Mouse (Mus musculus): Measurements from ENCODE around the gene Usp8.
A peak's percentile ranks its signal among the peaks of the same experiment; 100 is the strongest.

Usp8 gene

GRCm38 (mm10) chr2:126706759-126707437 is at the start of gene Usp8:
Gene Usp8 (plus strand): TSS chr2:126707328.
- peak; percentile 97 for DNase-seq (ENCODE audit: low spot score in 2 of 2)

DNA sequence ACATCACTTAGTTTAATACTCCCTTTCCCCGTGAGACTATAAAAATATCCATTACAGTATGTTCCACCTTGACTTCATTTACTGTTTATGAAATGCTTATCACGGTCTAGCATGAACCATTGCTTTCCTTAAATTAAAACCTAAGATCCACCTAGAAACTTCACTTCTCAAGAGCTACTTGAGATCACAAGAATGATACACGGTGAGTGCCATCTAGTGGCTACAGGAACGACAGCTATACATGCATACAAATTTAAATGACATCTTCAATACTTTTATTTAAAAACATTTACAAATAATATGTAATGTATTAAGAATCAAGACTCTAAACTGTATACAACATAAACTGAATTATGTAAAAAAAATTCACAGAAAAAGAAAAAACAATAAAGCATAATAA is 43.6 kb upstream of the Usp8 start:
- DNase-seq (ENCODE audit: low spot score in 2 of 2) = no peak

- no peak for DNase-seq (ENCODE audit: low spot score in 2 of 2)
Measured at GRCm38 (mm10) chr2:126665984-126666383, 41.1 kb upstream of the Usp8 start.

- no peak for DNase-seq (ENCODE audit: low spot score in 2 of 2)
Measured at GRCm38 (mm10) chr2:126668621-126669252, 38.4 kb upstream of the Usp8 start.

GRCm38 (mm10) chr2:126673317-126674242 is 33.5 kb upstream of the Usp8 start:
- DNase-seq (ENCODE audit: low spot score in 2 of 2) = no peak

DNA sequence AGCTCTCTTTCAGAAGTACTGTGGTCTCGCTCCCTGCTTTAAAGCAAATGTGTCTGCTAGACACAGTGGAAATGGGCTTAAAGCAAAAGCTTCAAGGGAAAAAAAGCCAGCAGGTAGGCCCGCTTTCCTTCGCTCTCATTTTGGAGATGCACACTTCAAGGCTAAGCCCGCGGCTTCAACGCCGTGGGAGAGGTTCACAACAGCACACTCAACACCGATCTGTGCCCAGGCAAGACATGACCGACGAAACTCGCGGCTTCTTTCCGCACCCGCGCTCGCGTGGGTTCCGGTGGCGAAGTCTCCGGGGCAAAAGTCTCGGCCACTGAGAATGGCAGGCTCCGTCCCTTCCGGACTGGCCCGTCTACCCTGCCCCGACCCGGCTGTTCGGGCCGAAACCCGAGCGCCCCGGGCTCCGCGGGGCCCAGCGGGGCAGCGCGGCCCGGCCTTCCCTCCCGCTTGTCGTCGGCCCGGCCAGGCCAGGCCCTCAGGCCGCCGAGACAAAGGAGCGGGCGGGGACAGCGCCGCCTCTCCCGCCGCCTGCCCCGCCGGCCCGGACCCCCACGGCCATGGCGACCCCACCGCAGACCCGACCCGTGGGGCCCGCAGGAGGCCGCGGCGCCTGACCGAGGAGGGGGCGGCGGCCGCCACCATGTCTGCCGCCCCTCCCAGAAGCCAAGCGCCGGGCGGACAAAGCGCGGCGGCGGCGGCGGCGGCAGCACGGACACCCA is 32.5 kb upstream of the Usp8 start:
- DNase-seq (ENCODE audit: low spot score in 2 of 2) = peak; percentile 29 to 38

- DNase-seq (ENCODE audit: low spot score in 2 of 2) = peak; percentile 76 to 79
Measured at GRCm38 (mm10) chr2:126675169-126676121, 31.7 kb upstream of the Usp8 start.

- DNase-seq (ENCODE audit: low spot score in 2 of 2) = no peak
Measured at GRCm38 (mm10) chr2:126676122-126676515, 31.0 kb upstream of the Usp8 start, which contains the start of gene Gabpb1. Gene Gabpb1 (minus strand): TSS chr2:126676337.

- no peak for DNase-seq (ENCODE audit: low spot score in 2 of 2)
Measured at GRCm38 (mm10) chr2:126677366-126677765, 29.8 kb upstream of the Usp8 start.

DNA sequence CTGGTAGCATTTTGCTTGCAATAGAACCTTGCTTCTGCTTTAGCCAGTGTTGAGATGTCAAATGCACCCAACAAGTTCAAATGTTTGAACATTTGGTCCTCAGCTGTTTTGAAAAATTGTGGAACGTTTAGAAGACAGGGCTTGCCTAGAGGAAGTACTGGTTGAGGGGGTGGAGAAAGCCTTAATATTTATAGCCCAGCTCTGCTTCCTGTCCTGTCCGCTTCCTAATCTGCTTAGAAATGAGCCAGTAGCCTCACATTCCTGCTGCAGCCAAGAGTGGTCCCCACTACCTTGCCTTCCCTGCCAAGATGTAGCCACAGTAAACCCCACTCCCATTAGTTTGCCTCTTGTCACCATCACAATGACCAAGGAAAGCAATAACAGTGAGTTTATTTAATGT is 24.8 kb upstream of the Usp8 start:
- no peak for DNase-seq (ENCODE audit: low spot score in 2 of 2)

DNA sequence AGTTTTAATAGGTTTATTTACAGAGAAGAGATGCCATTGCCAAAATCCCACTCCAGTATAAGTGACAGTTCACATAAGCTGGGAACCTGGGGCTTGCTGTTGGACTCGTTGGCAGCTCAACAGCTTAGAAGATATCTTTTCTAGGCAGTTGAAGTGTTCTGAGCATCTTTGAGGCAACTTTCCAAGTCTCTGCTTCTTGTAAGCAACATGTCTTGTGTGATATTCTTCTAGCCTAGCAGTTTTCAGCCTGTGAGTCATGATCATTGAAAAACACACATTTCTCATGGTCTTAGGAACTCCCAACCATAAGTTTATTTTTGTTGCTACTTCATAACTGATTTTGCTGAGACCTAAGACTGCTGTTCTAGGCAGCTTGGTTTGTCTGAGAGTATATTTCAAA is 24.2 kb upstream of the Usp8 start:
- DNase-seq (ENCODE audit: low spot score in 2 of 2) = no peak

DNA sequence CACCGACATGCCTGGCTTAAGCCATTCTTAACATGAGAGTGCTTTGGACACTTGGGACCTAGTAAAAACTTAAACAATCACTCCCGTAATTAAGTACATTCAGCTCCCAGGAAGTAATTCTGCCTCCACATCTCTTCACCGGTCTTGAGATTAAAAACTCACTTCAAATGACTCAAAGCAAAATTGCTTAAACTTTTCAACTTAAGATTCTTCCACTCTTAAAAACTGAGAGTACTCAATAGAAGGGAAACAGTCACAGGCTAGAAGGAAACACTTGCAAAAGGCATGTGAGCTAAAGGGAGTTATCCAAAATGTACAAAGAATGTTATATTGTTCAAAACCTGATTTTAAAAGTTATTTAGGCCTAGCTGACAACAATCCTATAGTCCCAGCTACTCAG is 15.8 kb upstream of the Usp8 start:
- no peak for DNase-seq (ENCODE audit: low spot score in 2 of 2)

- no peak for DNase-seq (ENCODE audit: low spot score in 2 of 2)
Measured at GRCm38 (mm10) chr2:126695285-126695684, 11.8 kb upstream of the Usp8 start.

GRCm38 (mm10) chr2:126707438-126707779 is 281 bp downstream of the Usp8 start:
- DNase-seq (ENCODE audit: low spot score in 2 of 2) = no peak

DNA sequence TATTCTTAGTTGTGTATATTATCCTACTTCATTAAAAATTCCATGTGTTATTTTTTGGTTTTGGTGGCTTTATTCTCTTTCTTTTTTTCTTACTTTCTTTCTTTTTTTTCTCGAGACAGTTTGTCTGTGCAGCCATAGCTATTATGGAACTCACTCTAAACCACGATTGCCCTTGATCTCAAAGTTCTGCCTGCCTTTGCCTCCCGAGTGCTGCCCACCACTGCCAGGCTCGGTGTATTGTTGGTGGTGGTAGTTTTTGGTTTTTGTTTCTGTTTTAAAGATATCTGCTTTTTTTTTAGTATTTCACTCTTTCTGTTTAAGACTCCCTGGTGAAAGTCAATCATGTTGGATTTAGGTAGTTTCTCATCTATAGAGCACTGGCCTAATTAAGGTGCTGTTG is 1.2 kb downstream of the Usp8 start:
- DNase-seq (ENCODE audit: low spot score in 2 of 2) = no peak

- DNase-seq (ENCODE audit: low spot score in 2 of 2) = no peak
Measured at GRCm38 (mm10) chr2:126712526-126712925, 5.4 kb downstream of the Usp8 start.

DNA sequence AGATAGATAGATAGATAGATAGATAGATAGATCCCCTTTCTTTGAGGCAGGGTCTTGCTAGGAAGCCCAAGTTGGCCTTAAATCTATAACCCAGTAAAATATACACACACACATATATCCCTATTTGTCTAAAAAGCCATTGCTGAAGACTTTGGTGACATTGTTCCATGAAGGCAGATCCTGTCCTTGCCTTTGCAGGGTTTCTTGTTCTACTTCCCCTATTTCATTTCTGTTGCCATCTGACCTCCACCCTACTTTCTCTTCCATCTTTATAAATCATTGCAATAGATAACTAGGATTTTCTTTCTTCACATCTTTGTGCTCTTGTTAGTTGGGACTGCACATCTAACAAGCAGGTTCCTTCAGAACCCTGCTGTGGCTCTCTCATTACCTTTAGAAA is 5.8 kb downstream of the Usp8 start:
- no peak for DNase-seq (ENCODE audit: low spot score in 2 of 2)

DNA sequence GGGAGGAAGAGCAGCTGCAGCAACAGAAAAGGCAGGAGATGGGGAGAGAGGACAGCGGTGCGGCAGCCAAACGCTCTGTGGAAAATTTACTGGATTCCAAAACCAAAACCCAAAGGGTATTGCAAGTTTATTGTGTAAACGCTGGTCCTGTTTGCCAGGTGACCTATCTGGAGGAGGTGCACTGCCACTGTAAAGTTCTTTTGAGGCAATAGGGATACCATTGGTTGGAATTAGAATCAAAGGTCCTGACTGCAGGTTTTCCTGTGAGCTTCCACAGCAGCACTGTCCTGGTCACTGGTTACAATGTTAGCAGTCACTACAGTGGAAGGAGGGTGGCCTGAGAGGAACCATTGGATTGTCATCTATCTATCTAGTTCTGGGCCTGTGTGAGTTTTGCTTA is 22.1 kb downstream of the Usp8 start:
- DNase-seq (ENCODE audit: low spot score in 2 of 2) = no peak

DNA sequence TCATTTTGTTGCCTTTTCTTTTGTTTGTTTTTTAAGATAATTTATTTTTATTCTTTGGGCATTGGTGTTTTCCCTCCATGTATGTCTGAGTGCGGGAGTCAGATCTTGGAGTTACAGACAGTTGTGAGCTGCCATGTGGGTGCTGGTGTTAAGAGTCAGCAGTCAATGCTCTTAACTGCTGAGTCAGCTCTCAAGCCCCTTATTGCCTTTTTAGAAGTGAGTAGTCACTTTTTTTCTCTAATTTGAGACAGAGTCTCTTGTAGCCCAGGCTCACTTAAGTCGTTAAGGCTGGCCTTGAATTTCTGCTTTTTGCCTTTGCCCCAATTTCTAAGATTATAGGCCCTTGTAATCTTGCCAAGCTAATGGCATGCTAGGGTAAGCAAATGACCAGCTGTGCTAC is 23.4 kb downstream of the Usp8 start:
- DNase-seq (ENCODE audit: low spot score in 2 of 2) = no peak

DNA sequence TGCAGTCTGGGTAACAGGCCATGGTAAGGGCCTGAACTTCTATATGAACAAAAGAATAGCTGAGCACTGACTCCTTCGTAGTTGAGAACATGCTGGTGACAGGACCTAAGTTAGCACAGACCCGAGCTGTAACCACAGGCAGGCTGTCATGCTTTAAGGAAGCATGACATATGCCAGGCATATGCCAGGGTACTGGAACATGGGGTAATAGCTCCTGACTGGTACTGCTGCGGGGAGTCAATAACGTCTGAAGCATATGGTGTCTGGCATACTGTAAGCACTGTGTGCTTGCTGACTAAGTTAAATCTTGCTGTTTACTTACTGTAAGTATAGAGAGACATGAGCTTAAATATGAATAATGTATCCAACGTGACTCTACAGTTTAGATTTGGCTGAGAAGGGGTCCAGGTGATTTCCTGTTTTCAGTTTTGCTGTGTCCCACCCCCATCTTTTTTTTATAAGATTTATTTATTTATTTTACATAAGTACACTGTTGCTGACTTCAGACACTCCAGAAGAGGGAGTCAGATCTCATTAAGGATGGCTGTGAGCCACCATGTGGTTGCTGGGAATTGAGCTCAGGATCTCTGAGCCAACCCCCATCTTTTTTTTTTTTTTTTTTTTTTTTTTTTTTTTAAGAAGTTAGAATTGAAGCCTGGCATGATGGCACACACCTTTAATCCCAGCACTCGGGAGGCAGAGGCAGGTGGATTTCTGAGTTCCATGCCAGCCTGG is 28.4 kb downstream of the Usp8 start:
- no peak for DNase-seq (ENCODE audit: low spot score in 2 of 2)
